Mouse (Mus musculus) right cerebral cortex, postnatal 25 days (tissue): ENCODE measurements at regions not wholly inside any gene's neighbourhood (a gene's known extent, or its start where the extent isn't known, plus 50 kb on each side); places are given as distances from the start of the nearest gene placed in this dataset.

Experiments
- DNase-seq: peaks from one replicate; pipeline ENCODE4 v3.0.0; 2022

- no peak for DNase-seq
Observed at GRCm38 (mm10) chr4:29135685-29136385, 322.9 kb downstream of the Epha7 start.

- DNase-seq = no peak
Observed at GRCm38 (mm10) chr4:29138771-29139301, 325.9 kb downstream of the Epha7 start.

DNA sequence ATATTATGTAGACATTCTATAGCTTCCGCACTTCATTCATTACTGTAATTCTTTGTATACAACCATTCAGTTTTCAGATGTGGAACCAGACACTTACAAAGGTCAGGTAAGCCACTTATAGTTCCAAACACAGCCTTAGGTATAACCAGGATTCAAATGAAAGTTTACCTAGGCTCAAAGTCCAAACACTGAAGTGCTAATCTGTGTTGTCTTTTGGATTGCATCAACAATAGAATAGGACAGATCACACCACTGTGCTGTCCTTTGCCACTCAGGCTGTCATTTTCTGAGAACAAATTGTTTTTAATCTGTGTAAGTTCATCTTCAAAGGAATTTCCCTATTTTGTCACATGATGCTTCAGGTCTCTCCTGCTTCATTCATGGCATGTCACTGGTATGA, 330.5 kb downstream of the Epha7 start:
- DNase-seq = no peak

DNA sequence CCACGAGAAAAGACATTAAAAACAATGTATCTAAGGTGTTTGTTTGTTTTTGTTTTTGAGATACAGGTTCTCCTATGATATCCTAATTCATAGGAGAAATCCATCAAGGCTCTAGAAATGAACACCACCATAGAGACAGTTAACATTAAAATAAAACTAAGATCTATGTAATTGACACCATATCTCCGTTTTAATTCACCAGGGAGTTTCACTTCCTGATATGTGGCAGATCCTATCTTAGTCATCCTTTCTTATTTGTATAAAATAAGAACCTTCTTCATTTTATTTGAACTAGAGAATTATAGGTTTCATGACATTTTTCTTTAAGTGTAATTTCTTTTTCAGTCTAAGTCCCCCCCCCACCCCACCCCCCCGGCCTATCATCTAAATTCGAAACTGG, 332.3 kb downstream of the Epha7 start:
- DNase-seq = no peak

DNA sequence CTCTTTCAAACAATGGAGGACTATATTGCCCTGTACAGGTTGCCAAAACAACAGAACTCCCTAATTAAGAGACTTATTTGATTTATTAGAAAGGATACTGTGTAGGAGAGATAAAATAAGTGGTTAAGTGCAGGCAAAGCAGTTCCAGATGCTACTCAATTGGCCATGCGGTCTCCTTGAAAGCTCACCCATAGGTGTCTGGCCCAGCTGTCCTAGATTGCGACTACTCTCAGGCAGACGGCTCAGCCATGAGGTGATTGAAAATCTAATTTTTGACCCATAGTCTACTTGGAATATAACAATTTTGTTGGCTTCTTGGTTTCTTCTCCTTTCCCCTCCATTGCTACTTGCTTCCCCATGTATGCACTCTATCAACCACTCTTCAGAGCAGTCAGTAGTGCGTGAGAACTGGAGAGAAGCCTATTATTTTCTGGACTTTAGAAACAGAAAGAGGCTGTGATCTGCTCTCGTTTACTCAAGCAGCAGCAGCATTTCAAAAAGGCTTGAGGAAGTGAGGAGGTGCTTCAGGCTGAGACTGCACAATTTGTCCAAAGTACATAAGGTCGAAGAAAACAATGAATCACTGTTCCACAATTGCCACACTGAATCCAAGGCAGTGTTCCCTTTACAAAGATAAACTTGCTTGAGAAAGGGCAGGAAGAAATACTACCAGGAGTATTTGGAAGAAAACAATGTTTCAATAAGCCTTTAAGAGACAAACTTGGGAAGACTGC, 339.4 kb downstream of the Epha7 start:
- no peak for DNase-seq

GRCm38 (mm10) chr4:29182494-29182893, 369.6 kb downstream of the Epha7 start:
- DNase-seq = no peak

DNA sequence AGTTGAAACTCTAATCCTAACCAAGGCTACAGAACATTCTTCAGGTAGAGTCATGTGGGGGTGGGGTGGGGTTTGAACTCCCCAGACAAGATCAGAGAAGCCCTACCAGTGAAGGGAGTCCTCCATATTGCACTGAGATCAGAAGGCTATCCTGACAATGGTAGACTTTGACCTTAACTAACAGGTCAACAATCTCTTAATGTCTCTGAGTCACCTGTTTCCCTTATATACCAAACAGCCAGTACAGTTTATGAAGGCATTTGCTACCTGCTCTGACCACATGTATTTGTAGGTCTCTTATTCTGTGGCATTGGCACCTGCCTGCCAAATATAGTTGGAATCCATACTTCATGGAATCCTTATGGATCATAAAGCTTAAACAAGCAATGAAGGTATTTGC, 370.5 kb downstream of the Epha7 start:
- no peak for DNase-seq

DNA sequence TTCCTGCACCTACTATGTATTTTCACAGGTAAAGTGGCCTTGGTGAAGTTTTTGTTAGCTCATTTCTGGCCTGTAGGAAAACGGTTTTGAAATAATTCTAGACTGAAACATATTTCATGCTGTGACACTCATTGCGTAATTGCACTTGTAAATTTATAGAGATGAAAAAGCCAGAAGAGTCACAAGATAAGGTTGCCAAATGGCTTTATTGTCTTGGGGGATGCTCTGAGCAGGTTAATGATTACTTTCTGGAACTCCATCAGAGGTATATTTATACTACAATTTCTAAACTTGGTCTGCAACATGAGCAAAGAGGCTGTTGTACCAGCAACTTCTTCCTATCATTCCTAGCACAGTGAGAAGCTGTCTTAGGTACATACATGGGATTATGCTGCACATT, 370.9 kb downstream of the Epha7 start:
- no peak for DNase-seq

GRCm38 (mm10) chr4:29200976-29201375, 388.0 kb downstream of the Epha7 start:
- no peak for DNase-seq
